23 mouse cellular contexts compared by ENCODE assay signal in genomic region chr6:135138207-135138606, GRCm38 (mm10). TPM values are rescaled to one million over a fixed set of nuclear protein-coding genes. Genes with fewer than 3 reads are reported as not detected.
DNase-seq lines count a peak whose midpoint lies in the region; ATAC-seq and TF ChIP-seq lines count a peak whose summit lies in the region.
"Had no signal": no experiment of that assay in that cellular context is flagged by ENCODE, and none has a peak within 500 bp of the region (broad histone marks: within the 10 kb centered on the region; RNA-seq: fewer than 3 reads in every experiment).

No protein-coding gene starts in this region.

- DNase-seq in heart, postnatal 4 days = peak; percentile 22
- no peak for DNase-seq in heart, postnatal 25 days (ENCODE audit: low spot score)
- DNase-seq in lung, embryonic 14.5 days = peak; percentile 54
- DNase-seq in lung, postnatal 36 days = no peak
- DNase-seq in lung, postnatal 14 days = peak; percentile 28
- no peak for DNase-seq in gastrocnemius, postnatal 4 days (ENCODE audit: low spot score in 2 of 2)
- DNase-seq: cerebellum, adult 9-10 months; retina, postnatal 1 day; thymus, adult 2 months had no signal

- no peaks in the 10 kb centered on the region for H3K9me3 ChIP-seq in lung, embryonic 14.5 days (ENCODE audit: low read depth, low read length)
- H3K9me3 ChIP-seq in limb, embryonic 12.5 days = no peaks in the 10 kb centered on the region
- H3K9me3 ChIP-seq: heart, embryonic 13.5 days had no signal

- no peak for TF ChIP-seq CTCF in lung, embryonic 14.5 days (IDR thresholded peaks at IDR 0.05; ENCODE audit: low read depth)

- peak; percentile 45; the same call in 1 of the 2 replicates for ATAC-seq in lung, embryonic 14.5 days (ENCODE audit: insufficient read depth)
- ATAC-seq in limb, embryonic 12.5 days (ENCODE audit: insufficient number of reproducible peaks, insufficient read depth, low FRiP score, low TSS enrichment, low read depth) = no peak
- ATAC-seq: forebrain, embryonic 16.5 days had no signal

- WGBS in lung, embryonic 14.5 days = 32% methylated on average over 7 of the region's 7 CpGs
- 60% methylated on average over 7 of the region's 7 CpGs for WGBS in limb, embryonic 12.5 days

- no peaks in the 10 kb centered on the region for H3K27me3 ChIP-seq in lung, embryonic 14.5 days (ENCODE audit: insufficient read depth, low read length)
- H3K27me3 ChIP-seq in limb, embryonic 12.5 days = no peaks in the 10 kb centered on the region
- H3K27me3 ChIP-seq: CH12.LX; heart, embryonic 13.5 days had no signal

- no peak overlapping the region for H3K27ac ChIP-seq in lung, embryonic 14.5 days (ENCODE audit: low read depth)
- H3K27ac ChIP-seq in limb, embryonic 12.5 days = 0 out of 2 replicates have a peak overlapping the region, but pooled peaks have one; percentile 1
- H3K27ac ChIP-seq: heart, embryonic 13.5 days; liver, embryonic 14.5 days had no signal

- H3K9ac ChIP-seq in lung, embryonic 14.5 days = no peak overlapping the region
- no peak overlapping the region for H3K9ac ChIP-seq in limb, embryonic 12.5 days (replicated peaks)
- H3K9ac ChIP-seq: heart, embryonic 13.5 days; liver, embryonic 14.5 days had no signal

- peaks cover 16% of the 10 kb centered on the region for H3K4me1 ChIP-seq in lung, embryonic 14.5 days (ENCODE audit: insufficient read depth)
- H3K4me1 ChIP-seq in limb, embryonic 12.5 days (replicated peaks) = peaks cover 47% of the 10 kb centered on the region

- H3K4me3 ChIP-seq in lung, embryonic 14.5 days (ENCODE audit: low read depth, low read length) = no peak overlapping the region
- H3K4me3 ChIP-seq in limb, embryonic 12.5 days (replicated peaks) = no peak overlapping the region
- H3K4me3 ChIP-seq: heart, embryonic 13.5 days had no signal

- no peaks in the 10 kb centered on the region for H3K36me3 ChIP-seq in lung, embryonic 14.5 days (ENCODE audit: insufficient read depth)
- no peaks in the 10 kb centered on the region for H3K36me3 ChIP-seq in limb, embryonic 12.5 days
- H3K36me3 ChIP-seq: heart, embryonic 13.5 days had no signal

- no peak overlapping the region for H3K4me2 ChIP-seq in lung, embryonic 14.5 days
- H3K4me2 ChIP-seq in limb, embryonic 12.5 days = no peak overlapping the region
- H3K4me2 ChIP-seq: heart, embryonic 13.5 days had no signal

- intact Hi-C loops in heart, postnatal 25 days (cut with DNase I) = no loop called here

RNA-seq across cellular contexts. Expression of gene Gprc5d, which starts 20.1 kb away (rescaled TPM):
- total RNA-seq in heart, postnatal 4 days (2021) = under 1 TPM in 1 of 2 experiments, not detected in 1; 0.26 TPM
- not detected for total RNA-seq in heart, postnatal 25 days (2021)
- not detected in 2 replicates for polyA plus RNA-seq in lung, embryonic 14.5 days (2014; fragmentation: Nextera tagmentation; extraction: Ambion mirVana)
- polyA plus RNA-seq in limb, embryonic 12.5 days (2016; fragmentation: Nextera tagmentation; extraction: Ambion mirVana) = not detected in 2 replicates
- total RNA-seq in gastrocnemius, postnatal 4 days (2021) = not detected
- total RNA-seq: adrenal gland, postnatal 25 days; CH12.LX; gastrocnemius, adult 18-20 months; layer of hippocampus, postnatal 14 days; left cerebral cortex, postnatal 36 days; megakaryocyte-erythroid progenitor cell, adult 5-6 weeks; monocyte, adult 5-6 weeks; neutrophil, adult 5-6 weeks had no signal
- polyA plus RNA-seq: forebrain, embryonic 16.5 days; heart, embryonic 13.5 days; small intestine, adult 2 months; stomach, embryonic 14.5 days had no signal

RNA-seq across cellular contexts. Expression of gene Fam234b, which starts 59.6 kb away (rescaled TPM):
- 1 to 10 TPM; 7.2 to 8.0 TPM for total RNA-seq in heart, postnatal 4 days (2021)
- total RNA-seq in heart, postnatal 25 days (2021) = 1 to 10 TPM; 6.5 to 6.7 TPM
- 22.4 and 25.2 TPM in 2 replicates for polyA plus RNA-seq in lung, embryonic 14.5 days (2014; fragmentation: Nextera tagmentation; extraction: Ambion mirVana)
- polyA plus RNA-seq in limb, embryonic 12.5 days (2016; fragmentation: Nextera tagmentation; extraction: Ambion mirVana) = 26.9 and 27.6 TPM in 2 replicates
- 1 to 10 TPM; 6.0 to 6.5 TPM for total RNA-seq in gastrocnemius, postnatal 4 days (2021)

RNA-seq across cellular contexts. Expression of gene Hebp1, which starts 59.6 kb away (rescaled TPM):
- total RNA-seq in heart, postnatal 4 days (2021) = 10 to 100 TPM; 45.0 to 59.6 TPM
- 10 to 100 TPM; 40.0 to 43.4 TPM for total RNA-seq in heart, postnatal 25 days (2021)
- 2.5 and 2.7 TPM in 2 replicates for polyA plus RNA-seq in lung, embryonic 14.5 days (2014; fragmentation: Nextera tagmentation; extraction: Ambion mirVana)
- 5.1 and 8.4 TPM in 2 replicates for polyA plus RNA-seq in limb, embryonic 12.5 days (2016; fragmentation: Nextera tagmentation; extraction: Ambion mirVana)
- total RNA-seq in gastrocnemius, postnatal 4 days (2021) = 10 to 100 TPM; 20.7 to 30.2 TPM
- total RNA-seq: CH12.LX had no signal

Comparison
In these comparisons a context has a peak if more than half of its experiments do, and no peak if none do; other contexts are left out.
1. DNase-seq: peak in heart, postnatal 4 days (single experiment), lung, embryonic 14.5 days (single experiment) and lung, postnatal 14 days (single experiment); none in heart, postnatal 25 days (single experiment), lung, postnatal 36 days (single experiment) and gastrocnemius, postnatal 4 days (0 of 2).